Mouse (Mus musculus) spleen, postnatal 36 days (tissue): ENCODE results near the gene Ccnb2.
A peak's percentile ranks its signal among the peaks of the same experiment; 100 is the strongest.
"Not testable (repeated sequence)": the region's sequence is repeated elsewhere in the genome, so short reads cannot be mapped to it uniquely, and the experiment has no call there.

Source experiments
- DNase-seq, 2 experiments: peaks; one replicate each; pipeline ENCODE4 v3.0.0; 2022; ENCODE audit warnings: low spot score in 2 of 2, mixed read lengths in 1 of 2

Ccnb2 gene

GRCm38 (mm10) chr9:70421257-70422056 lies at the start of gene Ccnb2:
Gene Ccnb2, minus strand, starts transcription at chr9:70421547.
- peak; percentile 85 to 90 for DNase-seq

GRCm38 (mm10) chr9:70463091-70463490 lies 41.7 kb upstream of the Ccnb2 start:
- DNase-seq = not testable (repeated sequence)

- no peak for DNase-seq
Measured at GRCm38 (mm10) chr9:70452371-70452770, 31.0 kb upstream of the Ccnb2 start.

DNA sequence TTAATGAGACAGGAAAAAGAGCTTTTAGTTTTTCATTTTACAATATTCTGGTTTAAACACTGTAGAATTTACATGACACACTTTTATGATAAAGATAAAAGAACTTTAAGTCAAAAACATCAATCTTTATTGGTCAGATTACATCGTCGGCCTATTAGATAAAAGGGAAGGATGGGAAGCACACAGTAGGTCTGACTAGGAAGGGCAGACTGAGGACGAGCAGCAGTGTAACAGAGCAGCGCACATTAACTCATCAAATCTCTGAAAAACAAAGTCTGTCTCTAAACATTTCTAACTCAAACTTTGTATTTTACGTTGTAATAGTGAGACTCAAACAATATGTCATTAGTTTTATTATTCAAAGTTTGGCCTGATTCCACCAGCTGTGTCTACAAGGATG lies 27.7 kb upstream of the Ccnb2 start:
- no peak for DNase-seq

GRCm38 (mm10) chr9:70439959-70440358 lies 18.6 kb upstream of the Ccnb2 start:
- no peak for DNase-seq

GRCm38 (mm10) chr9:70422661-70423060 lies 1.3 kb upstream of the Ccnb2 start:
- no peak for DNase-seq

DNA sequence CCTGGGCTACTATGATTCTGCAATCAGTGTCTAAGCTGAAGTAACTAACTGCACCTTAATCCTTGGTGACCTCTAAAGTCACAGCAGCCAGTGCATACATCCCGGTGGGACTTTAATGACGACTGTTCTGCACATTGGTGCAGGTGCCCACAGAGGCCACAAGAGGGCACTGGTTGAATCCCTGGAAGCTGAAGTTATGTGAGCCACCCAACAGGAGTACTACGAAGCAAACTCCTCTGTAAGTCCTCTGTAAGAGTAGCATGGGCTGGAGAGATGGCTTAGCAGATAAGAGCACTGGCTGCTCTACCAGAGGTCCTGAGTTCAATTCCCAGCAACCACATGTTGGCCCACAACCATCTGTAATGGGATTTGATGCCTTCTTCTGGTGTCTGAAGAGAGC lies 4.9 kb downstream of the Ccnb2 start:
- peak in 1 of 2 experiments; percentile 28 for DNase-seq

GRCm38 (mm10) chr9:70413038-70413437 lies 8.3 kb downstream of the Ccnb2 start:
- no peak for DNase-seq

GRCm38 (mm10) chr9:70410668-70411067 lies 10.7 kb downstream of the Ccnb2 start:
- DNase-seq = no peak

DNA sequence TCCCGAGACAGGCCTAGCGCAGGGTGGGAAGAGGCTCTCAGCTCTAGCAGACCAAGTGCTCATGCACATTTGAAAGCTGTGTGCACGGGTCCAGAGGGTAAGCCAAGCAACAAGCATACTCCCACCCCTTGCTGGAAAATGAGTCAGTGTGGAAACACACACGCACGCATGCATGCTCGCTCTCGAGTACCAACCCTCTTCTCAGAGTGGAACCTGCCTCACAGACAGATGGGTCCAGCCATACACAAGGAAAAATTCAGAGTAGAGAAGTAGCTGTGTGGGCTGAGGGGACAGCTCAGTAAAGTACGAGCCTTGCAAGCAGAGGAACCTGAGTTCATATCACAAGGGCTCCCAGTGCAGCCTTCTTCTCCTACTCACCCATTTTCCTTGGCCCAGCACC lies 11.6 kb downstream of the Ccnb2 start:
- no peak for DNase-seq

DNA sequence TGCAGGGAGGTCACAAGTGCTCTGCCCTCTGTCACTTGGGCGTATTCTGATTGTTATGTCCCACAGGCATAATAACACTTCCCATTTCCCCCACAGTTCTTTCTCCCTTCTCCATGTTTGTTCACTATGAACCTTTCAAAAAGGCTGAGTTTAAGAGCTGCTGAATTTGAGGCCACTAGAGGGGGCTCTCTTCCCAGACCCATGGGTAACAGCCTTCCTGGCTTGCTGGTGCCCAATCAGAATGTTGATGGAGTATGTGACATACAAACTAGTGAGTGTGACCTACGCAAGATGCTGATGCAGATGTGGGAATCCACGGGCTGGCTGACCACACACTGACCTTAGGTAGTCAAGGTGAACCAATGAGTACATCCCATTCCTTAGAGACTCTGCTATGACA lies 12.6 kb downstream of the Ccnb2 start:
- no peak for DNase-seq

GRCm38 (mm10) chr9:70406596-70406995 lies 14.8 kb downstream of the Ccnb2 start:
- DNase-seq = no peak

GRCm38 (mm10) chr9:70401937-70402539 lies 19.3 kb downstream of the Ccnb2 start:
- DNase-seq = no peak

DNA sequence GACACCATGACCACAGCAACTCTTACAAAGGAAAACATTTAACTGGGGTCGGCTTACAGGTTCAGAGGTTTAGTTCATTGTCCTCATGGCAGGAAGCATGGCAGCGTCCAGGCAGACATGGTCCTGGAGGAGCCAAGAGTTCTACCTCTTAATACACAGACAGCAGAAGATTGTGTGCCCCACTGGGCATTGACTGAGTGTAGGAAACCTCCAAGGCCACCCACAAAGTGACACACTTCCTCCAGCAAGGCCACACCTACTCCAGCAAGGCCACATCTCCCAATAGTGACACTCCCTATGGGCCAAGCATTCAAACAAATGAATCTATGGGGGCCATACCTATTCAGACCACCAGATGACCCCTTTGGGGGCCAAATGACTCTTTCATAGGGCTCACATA lies 25.3 kb downstream of the Ccnb2 start:
- no peak for DNase-seq

- DNase-seq = no peak
Measured at GRCm38 (mm10) chr9:70395617-70396016, 25.7 kb downstream of the Ccnb2 start.

- DNase-seq = peak; percentile 9 to 16
Measured at GRCm38 (mm10) chr9:70392563-70392907, 28.8 kb downstream of the Ccnb2 start.

- DNase-seq = no peak
Measured at GRCm38 (mm10) chr9:70391660-70392562, 29.4 kb downstream of the Ccnb2 start.

- DNase-seq = no peak
Measured at GRCm38 (mm10) chr9:70391042-70391441, 30.3 kb downstream of the Ccnb2 start.

- no peak for DNase-seq
Measured at GRCm38 (mm10) chr9:70389548-70389947, 31.8 kb downstream of the Ccnb2 start.

DNA sequence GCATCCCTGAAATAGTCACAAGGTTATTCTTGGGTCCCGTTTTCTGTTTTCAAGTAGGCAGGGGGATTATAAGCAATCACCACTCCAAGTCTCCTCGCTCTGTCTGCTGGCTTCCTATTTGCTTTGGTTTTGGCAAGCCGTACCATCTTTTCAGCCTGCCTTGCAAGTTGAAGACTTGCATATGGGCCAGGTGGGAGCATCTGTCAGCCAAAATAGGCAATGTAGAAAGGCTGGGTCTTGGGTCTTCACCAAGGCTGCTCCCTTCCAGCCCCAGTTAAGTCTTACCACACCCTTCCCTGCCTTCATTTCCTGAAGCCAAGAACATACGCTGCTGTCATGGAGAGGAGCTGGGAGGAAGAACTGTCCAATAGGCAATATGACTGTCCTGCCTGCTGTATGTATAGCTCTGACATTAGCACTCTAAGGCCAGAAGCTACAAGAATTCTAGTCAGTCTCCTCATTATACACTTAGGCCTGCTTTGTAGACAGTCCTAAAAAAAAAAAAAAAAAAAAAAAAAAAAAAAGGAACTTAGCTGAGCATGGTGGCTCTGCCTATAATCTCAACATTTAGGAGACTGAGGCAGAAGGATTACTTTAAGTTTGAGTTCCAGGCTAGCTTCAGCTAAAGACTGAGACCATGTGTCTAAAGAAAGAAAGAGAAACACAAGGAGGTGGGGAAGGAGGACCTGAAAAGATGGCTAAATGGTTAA lies 33.8 kb downstream of the Ccnb2 start:
- DNase-seq = no peak

GRCm38 (mm10) chr9:70384958-70385728 lies 36.2 kb downstream of the Ccnb2 start:
- no peak for DNase-seq
